Mouse (Mus musculus) lung, postnatal 0 days (tissue): Measurements from ENCODE around the gene Erp44. TPM values are rescaled to one million over a fixed set of nuclear protein-coding genes. Genes with fewer than 3 reads are reported as not detected.

Source experiments
- ATAC-seq: fragments of 200-750 bp; cut with Nextera tagmentation; 2 replicates; pipeline ENCODE4 v1.8.0; 2017; ENCODE audit warnings: moderate library complexity
- DNase-seq: peaks from one replicate; pipeline ENCODE4 v3.0.0-alpha.2; 2016; ENCODE audit warnings: low spot score
- H3K27ac ChIP-seq: fragments of 300-500 bp; sonication (generic); 2 replicates; pipeline ENCODE4 v1.5.1; 2014; ENCODE audit warnings: antibody characterized with exemption, mild to moderate bottlenecking, low read length, mixed read lengths
- H3K27me3 ChIP-seq: fragments of 300-500 bp; sonication (generic); replicated peaks from 2 replicates; pipeline ENCODE4 v1.6.1; 2014; ENCODE audit warnings: low read length, mixed read lengths; ENCODE audit not compliant: insufficient read depth
- H3K36me3 ChIP-seq: fragments of 300-500 bp; sonication (generic); 2 replicates; pipeline ENCODE4 v1.6.1; 2014; ENCODE audit warnings: low read length, mixed read lengths; ENCODE audit not compliant: insufficient read depth
- H3K4me1 ChIP-seq: fragments of 300-500 bp; sonication (generic); 2 replicates; pipeline ENCODE4 v1.6.1; 2014; ENCODE audit warnings: antibody characterized with exemption, low read depth, low read length, mixed read lengths; ENCODE audit not compliant: insufficient read depth
- H3K4me2 ChIP-seq: fragments of 300-500 bp; sonication (generic); replicated peaks from 2 replicates; pipeline ENCODE4 v1.6.1; 2014; ENCODE audit warnings: low read depth, mild to moderate bottlenecking, low read length, moderate library complexity, mixed read lengths
- H3K4me3 ChIP-seq: fragments of 300-500 bp; sonication (generic); 2 replicates; pipeline ENCODE4 v1.5.1; 2014; ENCODE audit warnings: low read depth, low read length
- H3K9ac ChIP-seq: fragments of 300-500 bp; sonication (generic); replicated peaks from 2 replicates; pipeline ENCODE4 v1.6.1; 2014; ENCODE audit warnings: low read depth, mild to moderate bottlenecking
- H3K9me3 ChIP-seq: fragments of 300-500 bp; sonication (generic); 2 replicates; pipeline ENCODE4 v1.6.1; 2016; ENCODE audit warnings: low read length, mixed read lengths
- CTCF ChIP-seq: IDR thresholded peaks from 2 replicates; pipeline ENCODE4 v1.5.1; 2016; ENCODE audit warnings: antibody characterized with exemption, mild to moderate bottlenecking
- EP300 ChIP-seq: IDR thresholded peaks from 2 replicates; pipeline ENCODE4 v1.6.1; 2016; ENCODE audit warnings: antibody characterized with exemption, mild to moderate bottlenecking, control low read depth
- WGBS: fragments of 180-500 bp; shearing (Covaris S2); extraction: QIAGEN DNeasy Blood & Tissue Kit; methylation state at CpG from one replicate; pipeline ENCODE4 v1.1.7; 2014; 5-methylcytosine and 5-hydroxymethylcytosine counted together
- polyA plus RNA-seq: library from polyadenylated mRNA; unstranded; fragments of >200 nt; fragmentation: Nextera tagmentation; extraction: Ambion mirVana; gene quantifications from 2 replicates; pipeline ENCODE4 v1.2.1, GENCODE M21; 2015

The Erp44 gene
- polyA plus RNA-seq = 72.4 and 82.9 TPM in 2 replicates

DNA sequence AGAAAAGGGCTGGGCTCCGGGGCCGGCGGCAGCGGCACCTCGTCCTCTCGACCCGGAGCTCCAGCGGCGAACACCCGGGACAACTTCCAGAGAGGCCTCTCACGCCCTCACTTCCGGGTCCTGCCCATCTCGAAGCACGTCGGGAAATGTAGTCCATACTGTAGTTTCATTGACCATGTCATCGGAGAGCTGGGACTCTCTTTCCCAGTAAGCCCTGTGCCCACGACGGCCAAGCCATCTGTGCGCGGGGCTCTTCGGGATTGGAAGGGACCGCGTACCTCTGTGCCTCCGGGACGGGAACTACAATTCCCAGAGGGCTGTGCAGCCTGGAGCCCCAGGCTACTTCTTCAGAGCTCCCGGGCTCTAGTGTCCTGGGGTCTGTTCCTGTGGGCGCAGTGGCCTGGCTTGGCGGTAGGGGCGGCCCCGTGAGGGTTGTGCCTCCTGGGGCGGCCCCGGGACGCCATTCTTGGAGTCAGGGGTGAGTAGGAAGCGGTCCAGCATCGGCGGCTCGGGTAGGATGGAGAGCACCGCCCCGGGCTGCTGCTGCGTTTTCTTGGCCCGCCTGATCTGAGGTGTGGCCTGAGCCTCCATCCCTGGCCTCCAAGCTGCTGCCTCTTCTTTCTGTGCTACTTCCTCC is at the start of gene Erp44, which contains the start of gene Invs:
TSS of gene Erp44 (minus strand) at position 61 of the 637 bp plus-strand sequence.
TSS of gene Invs (plus strand) at position 263 of the 637 bp plus-strand sequence.
- Histone ChIP-seq H3K4me1 (peaks cover 12% of the 10 kb centered on the region; the same call in 1 of the 2 replicates), H3K9ac (peak within 1 kb of the TSS; percentile 79), H3K4me3 (peak within 1 kb of the TSS; percentile 71), H3K9me3 (no peaks in the 10 kb centered on the region), H3K27ac (peak within 1 kb of the TSS; percentile 58), H3K27me3 (no peaks in the 10 kb centered on the region), H3K4me2 (peak within 1 kb of the TSS; percentile 87), H3K36me3 (no peaks in the 10 kb centered on the region)
- 0% methylated on average over 38 of the region's 41 CpGs for WGBS
- ATAC-seq = peak; percentile 100
- peak; percentile 100 for DNase-seq
- TF ChIP-seq EP300 (no peak), CTCF (no peak)

DNA sequence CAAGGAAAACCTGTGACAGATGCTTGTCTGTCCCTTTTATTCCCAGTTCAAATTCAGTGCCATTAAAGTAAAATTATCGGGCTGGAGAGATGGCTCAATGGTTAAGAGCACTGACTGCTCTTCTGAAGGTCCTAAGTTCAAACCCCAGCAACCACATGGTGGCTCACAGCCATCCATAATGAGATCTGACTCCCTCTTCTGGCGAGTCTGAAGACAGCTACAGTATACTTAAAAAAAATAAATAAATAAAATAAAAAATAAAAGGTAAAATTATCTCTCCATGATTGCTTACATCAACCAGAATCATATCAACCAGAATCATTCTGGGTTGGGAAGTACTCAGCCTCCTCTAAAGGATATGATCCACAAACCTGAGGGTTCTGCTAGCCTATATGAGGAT is 48.7 kb upstream of the Erp44 start:
- no peak for DNase-seq
- Histone ChIP-seq H3K4me2 (no peak overlapping the region), H3K4me3 (no peak overlapping the region), H3K9ac (no peak overlapping the region), H3K4me1 (no peaks in the 10 kb centered on the region), H3K27ac (no peak overlapping the region), H3K9me3 (no peaks in the 10 kb centered on the region), H3K27me3 (no peaks in the 10 kb centered on the region), H3K36me3 (no peaks in the 10 kb centered on the region)
- 63% methylated on average over 2 of the region's 2 CpGs for WGBS
- TF ChIP-seq CTCF = no peak
- TF ChIP-seq EP300 = no peak
- no peak for ATAC-seq

DNA sequence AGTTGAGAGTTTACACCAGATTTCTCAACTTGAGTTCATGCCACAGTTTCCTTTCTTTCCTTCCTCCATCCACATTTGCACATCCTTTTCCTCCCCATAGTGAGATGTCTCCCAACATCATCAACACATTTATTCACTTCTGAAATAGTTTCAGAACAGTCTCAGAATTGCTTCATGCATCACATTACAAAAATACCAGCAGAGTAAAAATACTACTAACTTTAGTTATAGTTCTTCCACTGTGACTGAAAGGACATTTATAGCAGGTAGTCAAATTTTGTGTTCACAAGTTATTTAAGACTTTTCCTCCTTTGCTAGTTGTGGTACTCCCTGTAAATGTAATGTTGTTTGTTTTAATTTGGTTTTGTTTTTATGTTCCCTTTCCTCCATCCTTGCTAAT is 47.8 kb upstream of the Erp44 start:
- no peaks in the 10 kb centered on the region for H3K9me3 ChIP-seq
- no peak overlapping the region for H3K4me3 ChIP-seq

DNA sequence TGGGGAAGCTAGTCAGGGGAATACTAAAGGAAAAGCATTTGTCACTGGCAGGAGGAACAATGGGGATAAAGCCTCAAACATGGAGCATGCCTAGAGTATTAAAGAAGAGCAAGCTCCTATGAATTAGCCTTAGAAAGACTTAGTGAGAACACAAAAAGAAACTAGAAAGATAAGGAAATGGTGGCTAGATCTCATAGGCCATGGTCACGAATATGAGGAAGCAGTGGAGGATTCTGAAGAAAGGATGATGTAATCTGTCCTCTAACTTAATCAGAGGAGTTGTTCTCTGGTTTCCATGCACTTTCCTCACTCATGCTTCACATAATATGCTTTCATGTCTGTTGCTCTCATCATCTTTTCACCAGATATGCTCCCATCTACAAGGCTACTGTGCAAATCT is 42.7 kb upstream of the Erp44 start:
- Histone ChIP-seq H3K9ac (no peak overlapping the region), H3K36me3 (no peaks in the 10 kb centered on the region), H3K4me3 (no peak overlapping the region), H3K4me1 (no peaks in the 10 kb centered on the region), H3K9me3 (no peaks in the 10 kb centered on the region), H3K27me3 (no peaks in the 10 kb centered on the region), H3K4me2 (no peak overlapping the region), H3K27ac (no peak overlapping the region)
- no peak for TF ChIP-seq EP300
- no peak for TF ChIP-seq CTCF
- ATAC-seq (no peak), DNase-seq (no peak)
- 38% methylated on average over 1 of the region's 1 CpGs for WGBS

More for the DNA sequence above, 47.8 kb upstream of the Erp44 start:
- no peaks in the 10 kb centered on the region for H3K4me1 ChIP-seq
- no peak for ATAC-seq
- no peak for DNase-seq
- no peak for TF ChIP-seq EP300
- TF ChIP-seq CTCF = no peak
- H3K4me2 ChIP-seq = no peak overlapping the region
- no peak overlapping the region for H3K27ac ChIP-seq
- no peaks in the 10 kb centered on the region for H3K27me3 ChIP-seq
- no peaks in the 10 kb centered on the region for H3K36me3 ChIP-seq
- H3K9ac ChIP-seq = no peak overlapping the region

DNA sequence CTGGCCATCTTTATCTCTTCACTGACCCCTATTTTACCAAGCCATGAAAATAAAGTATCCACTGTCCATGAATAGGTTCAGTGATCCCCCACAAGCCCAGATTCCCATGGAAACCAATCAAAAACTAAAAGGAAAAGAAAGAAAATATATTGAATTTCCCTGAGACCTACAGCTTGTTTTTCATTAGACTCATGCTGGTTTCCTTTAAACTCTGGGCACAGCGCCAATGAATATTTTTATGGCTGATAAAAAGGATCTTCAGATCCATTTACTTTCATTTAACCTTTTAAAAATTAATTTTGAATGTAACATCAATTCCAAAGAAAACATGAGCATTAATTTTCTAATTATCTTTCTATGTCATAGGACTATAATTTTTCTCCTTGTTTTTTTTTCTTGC is 41.9 kb upstream of the Erp44 start:
- no peak overlapping the region for H3K27ac ChIP-seq
- TF ChIP-seq CTCF (no peak), EP300 (no peak)
- WGBS = 74% methylated on average over 1 of the region's 1 CpGs
- ATAC-seq (no peak), DNase-seq (peak; percentile 16)
- no peaks in the 10 kb centered on the region for H3K4me1 ChIP-seq
- H3K9ac ChIP-seq = no peak overlapping the region
- no peak overlapping the region for H3K4me2 ChIP-seq
- H3K4me3 ChIP-seq = no peak overlapping the region
- H3K36me3 ChIP-seq = no peaks in the 10 kb centered on the region
- no peaks in the 10 kb centered on the region for H3K27me3 ChIP-seq
- no peaks in the 10 kb centered on the region for H3K9me3 ChIP-seq

DNA sequence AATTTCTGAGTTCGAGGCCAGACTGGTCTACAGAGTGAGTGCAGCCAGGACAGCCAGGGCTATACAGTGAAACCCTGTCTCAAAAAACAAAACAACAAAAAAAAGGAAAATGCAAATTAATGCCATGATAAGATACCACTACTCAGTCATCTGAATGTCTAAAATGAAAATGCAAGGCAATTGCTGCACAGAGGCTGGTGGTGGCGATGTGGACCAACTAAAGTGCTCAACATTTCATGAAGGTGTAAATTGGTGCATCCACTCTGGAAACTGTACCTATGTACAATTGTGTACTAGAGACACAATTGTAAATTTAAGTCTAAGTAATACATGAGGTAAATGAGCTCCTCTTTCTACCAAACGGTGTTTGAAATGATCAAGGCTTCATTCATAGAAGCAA is 36.7 kb upstream of the Erp44 start:
- no peaks in the 10 kb centered on the region for H3K27me3 ChIP-seq
- no peaks in the 10 kb centered on the region for H3K9me3 ChIP-seq
- no peak overlapping the region for H3K9ac ChIP-seq
- H3K36me3 ChIP-seq = no peaks in the 10 kb centered on the region
- H3K4me3 ChIP-seq = no peak overlapping the region
- H3K4me1 ChIP-seq = no peaks in the 10 kb centered on the region
- WGBS = 94% methylated on average over 3 of the region's 3 CpGs
- ATAC-seq = no peak
- no peak overlapping the region for H3K4me2 ChIP-seq
- no peak for DNase-seq
- TF ChIP-seq EP300 (no peak), CTCF (peak; percentile 19; the same call in 1 of the 2 replicates)
- H3K27ac ChIP-seq = no peak overlapping the region
